Mouse (Mus musculus) G1E (cell line): ENCODE results near the gene Zfp790.

Experiments used
- CTCF ChIP-seq: IDR thresholded peaks from 2 replicates; pipeline ENCODE4 v1.5.1; 2012; ENCODE audit warnings: low read depth, low read length, inconsistent platforms, mixed read lengths
- GATA1 ChIP-seq: IDR thresholded peaks from 2 replicates; pipeline ENCODE4 v1.6.1; 2012; ENCODE audit warnings: borderline replicate concordance, low read length, inconsistent platforms, mixed read lengths
- GATA2 ChIP-seq: IDR thresholded peaks from 2 replicates; pipeline ENCODE4 v1.6.1; 2012; ENCODE audit warnings: low read depth, low read length, inconsistent platforms, borderline replicate concordance
- POLR2AphosphoS5 ChIP-seq: IDR thresholded peaks from 2 replicates; pipeline ENCODE4 v1.6.1; 2012; ENCODE audit warnings: low read depth, low read length, inconsistent platforms; ENCODE audit not compliant: insufficient replicate concordance
- TAL1 ChIP-seq: conservative IDR thresholded peaks from 2 replicates; pipeline ENCODE4 v1.6.1; 2012; ENCODE audit warnings: low read depth, low read length, inconsistent platforms, mixed read lengths

DNA sequence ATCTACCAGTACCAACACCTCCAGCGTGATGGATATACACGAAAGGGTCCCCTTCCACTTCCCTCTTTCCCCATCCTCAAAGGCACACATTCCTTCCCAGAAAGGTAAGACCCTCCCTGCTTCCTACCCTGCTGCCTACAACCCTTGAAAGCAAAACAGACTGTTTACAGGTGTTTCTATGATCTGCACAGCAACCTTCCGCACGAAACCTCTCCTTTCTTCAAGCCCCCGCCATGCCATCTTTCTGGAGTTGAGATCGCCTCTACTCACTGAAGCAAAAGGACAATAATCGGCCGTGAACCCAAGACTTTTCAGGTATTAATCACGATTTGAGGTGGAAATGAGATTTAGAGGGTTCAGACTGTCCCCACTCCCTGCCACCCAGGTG lies 36.9 kb downstream of the Zfp790 start:
- TF ChIP-seq CTCF (no peak), TAL1 (no peak), GATA1 (no peak), POLR2AphosphoS5 (no peak), GATA2 (no peak)
